Mouse (Mus musculus): ENCODE results near the gene Diaph2.

- TF ChIP-seq CTCF (IDR thresholded peaks at IDR 0.05; ENCODE audit: low read depth) (no peak), EP300 (optimal IDR thresholded peaks at IDR 0.05) (no peak)
These were observed 47.8 kb upstream of the Diaph2 start for GRCm38 (mm10) chrX:129701634-129702312.
